Mouse (Mus musculus) hindbrain, postnatal 0 days (tissue): Measurements from ENCODE around the gene Smarca2. TPM values are rescaled to one million over a fixed set of nuclear protein-coding genes. Genes with fewer than 3 reads are reported as not detected.

ENCODE experiments used
- ATAC-seq: fragments of 200-750 bp; cut with Nextera tagmentation; 2 replicates; pipeline ENCODE4 v1.8.0; 2017; ENCODE audit warnings: mild to moderate bottlenecking, moderate TSS enrichment, moderate library complexity
- DNase-seq: peaks from one replicate; pipeline ENCODE4 v3.0.0-alpha.2; 2015; ENCODE audit warnings: low spot score
- H3K27ac ChIP-seq: fragments of 300-500 bp; sonication (generic); 2 replicates; pipeline ENCODE4 v1.5.1; 2014; ENCODE audit warnings: mild to moderate bottlenecking
- H3K27me3 ChIP-seq: fragments of 300-500 bp; sonication (generic); 2 replicates; pipeline ENCODE4 v1.6.1; 2014; ENCODE audit warnings: low read length, mixed read lengths; ENCODE audit not compliant: insufficient read depth
- H3K36me3 ChIP-seq: fragments of 300-500 bp; sonication (generic); 2 replicates; pipeline ENCODE4 v1.6.1; 2014; ENCODE audit warnings: low read length, mixed read lengths; ENCODE audit not compliant: insufficient read depth
- H3K4me1 ChIP-seq: fragments of 300-500 bp; sonication (generic); 2 replicates; pipeline ENCODE4 v1.6.1; 2014; ENCODE audit warnings: antibody characterized with exemption, low read length, mixed read lengths; ENCODE audit not compliant: insufficient read depth
- H3K4me2 ChIP-seq: fragments of 300-500 bp; sonication (generic); 2 replicates; pipeline ENCODE4 v1.6.1; 2014; ENCODE audit warnings: low read depth, mild to moderate bottlenecking, low read length, moderate library complexity, mixed read lengths
- H3K4me3 ChIP-seq: fragments of 300-500 bp; sonication (generic); 2 replicates; pipeline ENCODE4 v1.5.1; 2014; ENCODE audit warnings: low read length
- H3K9ac ChIP-seq: fragments of 300-500 bp; sonication (generic); replicated peaks from 2 replicates; pipeline ENCODE4 v1.6.1; 2014; ENCODE audit warnings: mild to moderate bottlenecking, low read length, moderate library complexity, mixed read lengths
- H3K9me3 ChIP-seq: fragments of 300-500 bp; sonication (generic); 2 replicates; pipeline ENCODE4 v1.6.1; 2016; ENCODE audit warnings: low read length, mixed read lengths
- CTCF ChIP-seq: IDR thresholded peaks from 2 replicates; pipeline ENCODE4 v1.5.1; 2016; ENCODE audit warnings: antibody characterized with exemption, control low read depth, low read depth
- WGBS: fragments of 180-500 bp; shearing (Covaris S2); extraction: QIAGEN DNeasy Blood & Tissue Kit; methylation state at CpG from one replicate; pipeline ENCODE4 v1.1.7; 2014; 5-methylcytosine and 5-hydroxymethylcytosine counted together
- polyA plus RNA-seq: library from polyadenylated mRNA; unstranded; fragments of >200 nt; fragmentation: Nextera tagmentation; extraction: Ambion mirVana; gene quantifications from 2 replicates; pipeline ENCODE4 v1.2.1, GENCODE M21; 2015
- total RNA-seq: library from RNA; depleted of rRNA; stranded (reverse); fragments of >200 nt; gene quantifications from 2 replicates; pipeline ENCODE4 v1.2.3, GENCODE M21; 2014

The Smarca2 gene
- total and polyA plus RNA-seq, 2 experiments from 2014 or later: 82.0 to 87.7 TPM

GRCm38 (mm10) chr19:26613665-26614064 lies 8.8 kb downstream of the Smarca2 start:
- 77% methylated on average over 5 of the region's 5 CpGs for WGBS
- Histone ChIP-seq H3K4me2 (no peak overlapping the region), H3K27me3 (no peaks in the 10 kb centered on the region), H3K4me1 (no peaks in the 10 kb centered on the region), H3K9ac (no peak overlapping the region), H3K36me3 (no peaks in the 10 kb centered on the region), H3K4me3 (no peak overlapping the region), H3K27ac (no peak overlapping the region), H3K9me3 (no peaks in the 10 kb centered on the region)
- ATAC-seq: no peak
- TF ChIP-seq CTCF: no peak
- DNase-seq: no peak

- no peak overlapping the region for H3K27ac ChIP-seq
- ATAC-seq: no peak
- no peak for TF ChIP-seq CTCF
- 0 out of 2 replicates have a peak, but pooled peaks cover 5% of the 10 kb centered on the region for H3K36me3 ChIP-seq
- WGBS: 47% methylated on average over 1 of the region's 1 CpGs
- DNase-seq: no peak
- H3K4me3 ChIP-seq: no peak overlapping the region
- no peaks in the 10 kb centered on the region for H3K27me3 ChIP-seq
- no peak overlapping the region for H3K9ac ChIP-seq
- H3K9me3 ChIP-seq: no peaks in the 10 kb centered on the region
- no peak overlapping the region for H3K4me2 ChIP-seq
- no peaks in the 10 kb centered on the region for H3K4me1 ChIP-seq
These were observed 11.4 kb downstream of the Smarca2 start for GRCm38 (mm10) chr19:26616271-26616670.

- H3K36me3 ChIP-seq: 0 out of 2 replicates have a peak, but pooled peaks cover 6% of the 10 kb centered on the region
- H3K27me3 ChIP-seq: no peaks in the 10 kb centered on the region
- H3K9ac ChIP-seq: no peak overlapping the region
- H3K9me3 ChIP-seq: no peaks in the 10 kb centered on the region
- no peaks in the 10 kb centered on the region for H3K4me1 ChIP-seq
- H3K27ac ChIP-seq: no peak overlapping the region
- TF ChIP-seq CTCF: no peak
- ATAC-seq (no peak), DNase-seq (no peak)
- H3K4me3 ChIP-seq: no peak overlapping the region
- WGBS: 89% methylated on average over 5 of the region's 5 CpGs
- H3K4me2 ChIP-seq: no peak overlapping the region
These were observed 12.4 kb downstream of the Smarca2 start for GRCm38 (mm10) chr19:26617287-26617686.

GRCm38 (mm10) chr19:26630712-26631235 lies 25.9 kb downstream of the Smarca2 start:
- Histone ChIP-seq H3K4me3 (no peak overlapping the region), H3K27ac (no peak overlapping the region), H3K36me3 (0 out of 2 replicates have a peak, but pooled peaks cover under 1% of the 10 kb centered on the region), H3K4me1 (no peaks in the 10 kb centered on the region), H3K27me3 (no peaks in the 10 kb centered on the region), H3K9ac (no peak overlapping the region), H3K4me2 (no peak overlapping the region), H3K9me3 (no peaks in the 10 kb centered on the region)
- peak; percentile 56 for DNase-seq
- WGBS: 29% methylated on average over 8 of the region's 8 CpGs
- ATAC-seq: peak; percentile 67; the same call in 1 of the 2 replicates
- TF ChIP-seq CTCF: no peak

GRCm38 (mm10) chr19:26632228-26632627 lies 27.4 kb downstream of the Smarca2 start:
- Histone ChIP-seq H3K9ac (no peak overlapping the region), H3K4me2 (no peak overlapping the region), H3K4me1 (no peaks in the 10 kb centered on the region), H3K4me3 (no peak overlapping the region), H3K27me3 (no peaks in the 10 kb centered on the region), H3K9me3 (no peaks in the 10 kb centered on the region), H3K27ac (no peak overlapping the region), H3K36me3 (no peaks in the 10 kb centered on the region)
- 96% methylated on average over 5 of the region's 5 CpGs for WGBS
- no peak for ATAC-seq
- no peak for TF ChIP-seq CTCF
- DNase-seq: no peak

GRCm38 (mm10) chr19:26640556-26640955 lies 35.7 kb downstream of the Smarca2 start:
- Histone ChIP-seq H3K36me3 (no peaks in the 10 kb centered on the region), H3K27ac (no peak overlapping the region), H3K4me1 (no peaks in the 10 kb centered on the region), H3K4me3 (no peak overlapping the region), H3K27me3 (no peaks in the 10 kb centered on the region), H3K4me2 (no peak overlapping the region), H3K9me3 (no peaks in the 10 kb centered on the region), H3K9ac (no peak overlapping the region)
- TF ChIP-seq CTCF: no peak
- no peak for ATAC-seq
- WGBS: 86% methylated on average over 13 of the region's 13 CpGs
- DNase-seq: no peak

- Histone ChIP-seq H3K4me2 (no peak overlapping the region), H3K9me3 (no peaks in the 10 kb centered on the region), H3K36me3 (no peaks in the 10 kb centered on the region), H3K9ac (no peak overlapping the region), H3K4me1 (no peaks in the 10 kb centered on the region), H3K27ac (no peak overlapping the region), H3K4me3 (no peak overlapping the region), H3K27me3 (no peaks in the 10 kb centered on the region)
- no peak for TF ChIP-seq CTCF
- DNase-seq (no peak), ATAC-seq (no peak)
- WGBS: 62% methylated on average over 10 of the region's 10 CpGs
These were observed 36.4 kb downstream of the Smarca2 start for GRCm38 (mm10) chr19:26641269-26641668.
